Mouse (Mus musculus) olfactory bulb, adult 2 months (tissue): ENCODE data around the gene Morn1.

ENCODE experiments used
- CTCF ChIP-seq: fragments of 200-500 bp; IDR thresholded peaks from 2 replicates; pipeline ENCODE4 v1.5.1; 2012; ENCODE audit warnings: low read depth, mild to moderate bottlenecking, low read length, moderate library complexity; ENCODE audit not compliant: insufficient read depth
- POLR2A ChIP-seq: fragments of 200-500 bp; IDR thresholded peaks from 2 replicates; pipeline ENCODE4 v1.6.1; 2012; ENCODE audit warnings: mild to moderate bottlenecking, low read depth, low read length, moderate library complexity; ENCODE audit not compliant: insufficient read depth

- TF ChIP-seq CTCF (no peak), POLR2A (no peak)
Observed at GRCm38 (mm10) chr4:155158543-155158917, 72.2 kb downstream of the Morn1 start.
